Mouse (Mus musculus) telencephalon, adult 2 months (tissue): ENCODE measurements around the gene Dgki.

Source experiments
- DNase-seq: peaks from one replicate; pipeline ENCODE4 v3.0.0-alpha.2; 2011; ENCODE audit warnings: low read depth, low spot score

Gene Dgki

GRCm38 (mm10) chr6:36931473-36931872, 368.5 kb downstream of the Dgki start:
- no peak for DNase-seq

- no peak for DNase-seq
These were observed 370.2 kb downstream of the Dgki start for GRCm38 (mm10) chr6:36929781-36930180.

DNA sequence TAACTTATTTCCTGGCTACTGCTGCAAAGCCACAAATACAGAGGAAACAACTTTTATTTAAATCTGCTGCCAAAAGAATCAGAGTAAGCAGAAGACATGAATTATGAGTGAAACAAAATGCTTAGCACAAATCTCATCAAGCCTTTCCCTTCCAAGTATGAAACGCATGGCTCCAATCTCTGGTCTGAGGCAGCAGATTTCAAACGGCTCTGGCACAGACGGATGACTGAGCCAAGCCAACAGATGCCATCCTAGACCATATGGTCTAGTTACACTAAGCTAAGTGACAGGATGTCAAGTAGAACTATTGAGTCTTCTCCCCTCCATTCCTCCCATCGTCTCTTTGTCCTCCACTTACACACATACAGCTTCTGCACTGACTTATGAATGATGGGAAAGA, 373.5 kb downstream of the Dgki start:
- peak; percentile 66 for DNase-seq

- no peak for DNase-seq
These were observed 378.0 kb downstream of the Dgki start for GRCm38 (mm10) chr6:36922006-36922405.

DNA sequence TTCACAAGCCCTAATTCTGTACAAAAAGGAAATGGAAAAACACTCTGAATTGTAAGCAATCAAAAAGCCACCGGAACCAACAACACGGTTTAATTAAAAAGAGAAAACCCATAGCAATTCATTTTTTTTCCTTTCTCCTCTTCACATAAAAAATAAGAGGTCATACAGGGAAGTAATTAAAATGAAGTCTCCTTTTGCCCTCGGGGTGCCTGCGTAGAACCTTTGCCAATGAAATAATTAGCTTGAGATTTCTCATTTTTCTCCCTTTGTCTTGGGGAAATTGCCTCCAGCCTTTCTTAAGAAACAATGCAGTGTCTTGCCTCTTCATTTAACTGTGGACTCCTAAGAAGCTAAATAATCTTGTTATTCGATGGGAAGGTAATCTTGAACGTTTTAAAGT, 388.4 kb downstream of the Dgki start:
- DNase-seq: no peak

- DNase-seq: no peak
These were observed 392.8 kb downstream of the Dgki start for GRCm38 (mm10) chr6:36907191-36907590.

DNA sequence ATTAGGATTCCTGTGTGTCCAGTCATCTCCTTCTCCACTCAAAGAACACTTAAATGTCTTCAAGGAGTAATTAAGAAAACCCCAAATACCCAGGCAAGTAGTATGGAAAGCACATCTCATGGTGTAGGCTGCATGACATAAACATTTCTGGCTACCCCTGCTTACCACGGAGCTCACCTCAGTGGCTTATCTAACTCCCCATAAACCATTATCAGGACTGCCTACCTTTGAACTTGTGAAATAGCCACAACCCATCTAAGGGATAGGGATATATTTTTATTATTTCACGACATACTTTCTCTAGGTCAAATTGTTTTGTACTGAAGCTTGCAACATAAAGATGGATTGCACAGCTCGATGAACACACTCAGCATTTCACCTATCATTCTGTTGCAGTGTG, 394.0 kb downstream of the Dgki start:
- DNase-seq: no peak

DNA sequence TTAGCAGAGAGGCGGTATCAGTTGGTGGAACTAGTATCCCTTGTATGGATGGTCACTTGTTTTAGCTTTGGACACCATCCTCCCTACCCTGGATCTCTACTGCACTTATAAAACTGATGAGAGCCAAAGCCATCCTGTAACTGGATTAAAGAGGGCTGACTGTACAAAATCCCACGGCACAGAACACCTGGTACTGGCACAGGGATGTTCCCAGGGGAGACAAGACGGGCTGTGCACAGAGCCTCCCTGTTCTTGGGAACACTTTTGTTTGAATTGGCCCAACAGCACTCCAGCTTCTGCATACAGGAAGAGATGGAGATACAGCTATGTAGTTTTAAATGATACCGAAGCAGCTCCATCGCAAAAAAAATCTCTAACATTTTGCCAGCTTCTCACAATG, 395.1 kb downstream of the Dgki start:
- DNase-seq: no peak

DNA sequence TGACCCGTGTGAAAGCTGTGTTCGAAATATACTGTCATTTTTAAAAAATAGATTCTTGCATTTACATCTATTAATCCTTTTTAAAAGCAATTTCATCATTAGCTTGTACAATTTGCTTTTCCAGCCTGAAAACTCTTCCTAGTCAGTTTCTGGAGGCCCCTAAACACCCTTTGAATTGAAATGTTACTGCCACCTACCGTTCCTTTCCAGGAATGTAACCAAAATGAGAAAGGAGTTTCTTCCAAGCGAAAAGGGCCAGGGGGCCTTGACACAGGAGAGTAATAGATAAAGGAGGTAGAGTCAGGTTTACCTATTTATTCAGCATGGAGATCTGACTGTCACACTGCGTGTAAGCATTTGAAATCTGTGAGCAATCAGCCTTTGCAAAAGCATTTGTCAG, 396.2 kb downstream of the Dgki start:
- DNase-seq: peak; percentile 48

- peak; percentile 73 for DNase-seq
These were observed 396.7 kb downstream of the Dgki start for GRCm38 (mm10) chr6:36903159-36903794.

DNA sequence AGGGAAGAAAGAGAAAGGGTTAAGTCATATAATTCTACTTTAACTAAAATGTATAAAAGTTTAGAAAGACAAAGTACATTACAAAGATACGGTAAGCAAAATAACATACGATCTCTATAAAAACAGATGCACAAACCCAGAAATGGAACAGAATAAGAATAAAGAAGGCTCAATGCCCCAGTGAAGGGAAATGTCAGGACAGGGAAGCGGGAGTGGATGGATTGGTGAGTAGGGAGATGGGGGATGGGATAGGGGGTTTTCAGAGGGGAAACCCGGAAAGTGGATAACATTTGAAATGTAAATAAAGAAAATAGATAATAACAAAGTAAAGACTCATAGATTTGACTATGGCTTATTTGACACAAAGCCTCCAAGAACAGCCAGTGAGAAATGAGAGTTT, 400.1 kb downstream of the Dgki start:
- no peak for DNase-seq

DNA sequence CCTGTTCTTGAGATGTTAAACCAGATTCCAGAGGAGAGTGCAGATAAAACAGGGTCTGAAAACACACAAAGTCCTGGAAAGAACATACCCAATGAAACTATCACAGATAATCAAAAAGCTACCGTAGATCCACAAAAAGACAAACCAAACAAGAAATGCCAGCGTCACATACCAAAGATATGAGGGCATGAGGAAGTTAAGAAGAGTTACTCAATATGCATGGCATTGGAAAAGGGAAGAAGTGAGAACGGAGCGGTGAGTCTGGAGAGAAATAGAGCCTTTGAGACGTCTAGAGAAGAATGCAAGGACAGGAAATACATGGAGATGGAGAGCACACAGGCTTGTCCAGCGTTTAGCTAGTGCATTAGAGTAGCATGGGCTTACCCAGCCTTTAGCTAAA, 401.6 kb downstream of the Dgki start:
- no peak for DNase-seq

DNA sequence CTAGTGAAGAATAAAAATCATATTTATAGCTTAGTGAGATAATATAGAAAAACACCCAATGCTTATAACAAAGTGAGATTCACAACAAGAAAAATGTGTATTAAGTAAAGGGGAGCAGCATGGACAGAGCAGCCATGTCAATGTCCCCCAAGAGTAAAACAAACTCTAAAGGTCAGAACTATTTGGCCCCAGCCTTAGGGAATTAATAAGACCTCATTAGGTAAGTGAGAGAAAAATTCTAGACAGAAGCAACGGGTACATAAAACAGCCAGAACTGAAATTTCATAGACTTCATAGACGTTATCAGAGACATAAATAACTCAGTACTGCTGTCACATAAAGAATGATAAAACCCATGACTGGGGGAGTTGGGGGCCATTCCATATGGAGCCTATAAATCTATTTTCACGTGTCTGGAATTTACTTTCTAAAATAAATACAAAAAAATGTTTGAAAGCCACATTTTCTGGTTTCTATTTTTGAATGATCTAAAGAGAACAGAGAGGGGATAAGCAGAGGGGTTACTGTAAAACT, 402.3 kb downstream of the Dgki start:
- DNase-seq: no peak

DNA sequence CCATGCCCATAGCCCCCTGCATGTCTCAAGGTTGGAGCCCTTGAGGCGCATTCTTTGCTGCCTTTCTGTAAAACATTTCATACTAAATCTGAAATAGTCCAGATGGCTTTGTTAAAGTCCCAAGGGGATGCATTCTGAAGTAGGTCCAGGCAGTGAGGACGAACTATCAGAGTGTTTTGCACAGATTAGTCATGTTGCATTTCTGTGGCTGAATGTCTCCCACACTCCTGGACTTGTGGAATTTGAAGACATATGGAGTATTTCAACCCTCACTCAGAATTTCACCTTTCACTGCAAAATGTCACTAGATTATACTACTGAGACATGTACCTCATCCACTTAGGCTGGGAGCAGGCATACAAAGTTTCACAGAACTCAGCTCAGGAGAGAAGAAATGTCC, 403.3 kb downstream of the Dgki start:
- DNase-seq: no peak

GRCm38 (mm10) chr6:36891820-36892219, 408.2 kb downstream of the Dgki start:
- no peak for DNase-seq

GRCm38 (mm10) chr6:36890776-36891175, 409.2 kb downstream of the Dgki start:
- DNase-seq: no peak

GRCm38 (mm10) chr6:36890296-36890695, 409.7 kb downstream of the Dgki start:
- DNase-seq: no peak

DNA sequence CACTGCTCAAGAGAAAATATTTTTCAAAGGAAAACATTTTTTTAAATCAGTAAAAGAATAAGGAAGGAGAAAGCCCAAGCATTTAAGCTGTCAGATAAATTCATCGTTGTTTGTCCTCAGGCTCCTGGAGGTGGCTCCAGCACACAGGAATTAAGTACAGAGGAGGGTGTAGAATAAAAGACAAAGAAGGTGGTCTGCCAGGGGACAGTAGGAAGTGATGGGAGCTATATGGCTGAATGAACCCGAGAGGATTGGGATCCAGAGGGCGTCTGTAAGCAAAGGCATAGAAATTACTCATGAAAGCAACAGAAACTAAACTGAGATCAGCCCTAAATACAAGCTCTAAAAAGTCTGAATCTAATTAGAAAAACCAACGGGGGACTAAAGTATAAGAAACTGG, 418.7 kb downstream of the Dgki start:
- DNase-seq: no peak

- no peak for DNase-seq
These were observed 419.2 kb downstream of the Dgki start for GRCm38 (mm10) chr6:36880643-36881263.

GRCm38 (mm10) chr6:36877399-36877798, 422.6 kb downstream of the Dgki start:
- DNase-seq: no peak

DNA sequence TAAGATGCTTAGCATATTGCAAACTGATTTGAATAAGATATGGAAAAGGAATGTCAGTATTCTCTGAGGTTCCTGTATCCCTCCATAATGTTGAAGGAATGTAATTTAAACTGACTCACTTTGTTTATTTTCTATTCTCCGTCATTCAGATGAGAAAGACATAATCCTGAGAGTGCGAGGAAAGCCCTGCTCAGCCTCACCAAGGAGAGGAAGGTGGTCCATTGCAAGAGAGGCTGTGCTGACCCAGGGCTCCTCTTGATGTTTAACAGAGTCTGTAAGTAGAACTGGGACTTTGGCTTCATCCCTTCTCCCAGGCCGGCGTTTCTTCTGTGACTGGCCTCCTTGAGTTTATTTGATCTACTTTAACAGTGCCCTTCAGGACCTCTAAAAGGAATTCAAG, 423.6 kb downstream of the Dgki start:
- no peak for DNase-seq

DNA sequence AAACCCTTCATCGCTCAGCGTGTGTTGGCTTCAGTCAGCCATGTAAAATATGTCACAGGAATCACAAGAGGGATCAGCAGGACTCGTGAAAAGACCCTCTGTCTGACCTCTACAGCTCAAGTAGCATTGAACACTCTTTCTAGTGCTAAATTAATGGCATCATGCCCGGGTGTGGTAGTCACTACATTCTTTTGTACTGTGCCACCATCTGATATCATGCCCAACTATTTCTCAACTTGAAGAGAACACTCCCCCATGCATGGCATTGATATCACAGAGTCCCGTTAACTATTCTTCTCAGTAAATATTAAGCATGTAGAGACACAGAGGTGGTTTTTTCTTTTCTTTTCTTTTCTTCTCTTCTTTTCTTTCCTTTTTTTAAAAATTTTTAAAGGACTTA, 424.1 kb downstream of the Dgki start:
- DNase-seq: no peak

GRCm38 (mm10) chr6:36872876-36873275, 427.1 kb downstream of the Dgki start:
- no peak for DNase-seq

GRCm38 (mm10) chr6:36868217-36868616, 431.8 kb downstream of the Dgki start:
- no peak for DNase-seq
